ENCODE assay signal across 8 mouse cellular contexts in genomic region chr5:143525454-143526225, GRCm38 (mm10). TPM values are rescaled to one million over a fixed set of nuclear protein-coding genes. Genes with fewer than 3 reads are reported as not detected.
DNase-seq lines count a peak whose midpoint lies in the region; ATAC-seq and TF ChIP-seq lines count a peak whose summit lies in the region.
"Had no signal": no experiment of that assay in that cellular context is flagged by ENCODE, and none has a peak within 500 bp of the region (broad histone marks: within the 10 kb centered on the region; RNA-seq: fewer than 3 reads in every experiment).

No protein-coding gene starts in this region.

- WGBS in lung, embryonic 16.5 days, result 29% methylated on average over 7 of the region's 7 CpGs
- WGBS in forebrain, embryonic 15.5 days, result 70% methylated on average over 7 of the region's 7 CpGs
- WGBS in liver, embryonic 11.5 days, result 62% methylated on average over 7 of the region's 7 CpGs
- 25% methylated on average over 7 of the region's 7 CpGs for WGBS in stomach, postnatal 0 days

- no peak for TF ChIP-seq CTCF in stomach, postnatal 0 days (IDR thresholded peaks at IDR 0.05; ENCODE audit: low read depth)

- no peak overlapping the region for H3K27ac ChIP-seq in lung, embryonic 16.5 days (ENCODE audit: low read length)
- H3K27ac ChIP-seq in forebrain, embryonic 15.5 days (replicated peaks), result no peak overlapping the region
- H3K27ac ChIP-seq in liver, embryonic 11.5 days (ENCODE audit: low read depth, low read length), result no peak overlapping the region; the same call in 1 of the 2 replicates
- peak overlapping the region; percentile 100 for H3K27ac ChIP-seq in stomach, postnatal 0 days (replicated peaks)

- no peak for DNase-seq in lung, postnatal 25 days (ENCODE audit: low spot score)
- no peak for DNase-seq in liver, embryonic 11.5 days (ENCODE audit: low spot score)
- no peak for DNase-seq in stomach, postnatal 0 days (ENCODE audit: low spot score)
- no peak for DNase-seq in layer of hippocampus, adult 18-20 months (ENCODE audit: low spot score in 2 of 2)
- DNase-seq in layer of hippocampus, postnatal 14 days (ENCODE audit: low spot score in 2 of 2), result no peak
- DNase-seq: gastrocnemius, postnatal 14 days had no signal

- H3K4me2 ChIP-seq in lung, embryonic 16.5 days (ENCODE audit: low read depth, low read length), result peak overlapping the region; percentile 82
- peak overlapping the region; percentile 68 for H3K4me2 ChIP-seq in forebrain, embryonic 15.5 days (replicated peaks)
- H3K4me2 ChIP-seq in liver, embryonic 11.5 days, result peak overlapping the region; percentile 95
- H3K4me2 ChIP-seq in stomach, postnatal 0 days (replicated peaks; ENCODE audit: low read depth), result peak overlapping the region; percentile 70

- H3K36me3 ChIP-seq in lung, embryonic 16.5 days (ENCODE audit: control insufficient read depth, insufficient read depth, low read length), result no peaks in the 10 kb centered on the region
- no peaks in the 10 kb centered on the region for H3K36me3 ChIP-seq in forebrain, embryonic 15.5 days
- no peaks in the 10 kb centered on the region; the same call in 1 of the 2 replicates for H3K36me3 ChIP-seq in liver, embryonic 11.5 days (ENCODE audit: control insufficient read depth, insufficient read depth, low read length)
- no peaks in the 10 kb centered on the region for H3K36me3 ChIP-seq in stomach, postnatal 0 days (ENCODE audit: control insufficient read depth, insufficient read depth, low read length)

- peaks cover 39% of the 10 kb centered on the region for H3K4me1 ChIP-seq in lung, embryonic 16.5 days (replicated peaks; ENCODE audit: control insufficient read depth, insufficient read depth, low read length)
- peaks cover 29% of the 10 kb centered on the region for H3K4me1 ChIP-seq in forebrain, embryonic 15.5 days
- H3K4me1 ChIP-seq in liver, embryonic 11.5 days (replicated peaks; ENCODE audit: control insufficient read depth, insufficient read depth, low read length), result peaks cover 48% of the 10 kb centered on the region
- peaks cover 6% of the 10 kb centered on the region; the same call in 1 of the 2 replicates for H3K4me1 ChIP-seq in stomach, postnatal 0 days (replicated peaks; ENCODE audit: control insufficient read depth, insufficient read depth)

- no peaks in the 10 kb centered on the region for H3K27me3 ChIP-seq in lung, embryonic 16.5 days (ENCODE audit: control insufficient read depth, insufficient read depth, low read depth, low read length)
- H3K27me3 ChIP-seq in forebrain, embryonic 15.5 days, result no peaks in the 10 kb centered on the region
- no peaks in the 10 kb centered on the region for H3K27me3 ChIP-seq in liver, embryonic 11.5 days (replicated peaks; ENCODE audit: control insufficient read depth, insufficient read depth, low read length)
- H3K27me3 ChIP-seq in stomach, postnatal 0 days (ENCODE audit: control insufficient read depth, insufficient read depth, low read length), result no peaks in the 10 kb centered on the region

- peak overlapping the region; percentile 98 for H3K4me3 ChIP-seq in lung, embryonic 16.5 days (ENCODE audit: low read length)
- peak overlapping the region; percentile 72; the same call in 1 of the 2 replicates for H3K4me3 ChIP-seq in forebrain, embryonic 15.5 days
- H3K4me3 ChIP-seq in liver, embryonic 11.5 days (ENCODE audit: low read depth, low read length), result peak overlapping the region; percentile 99
- H3K4me3 ChIP-seq in stomach, postnatal 0 days (ENCODE audit: low read depth, low read length), result peak overlapping the region; percentile 100

- ATAC-seq in lung, embryonic 16.5 days (ENCODE audit: low read depth), result no peak
- ATAC-seq in forebrain, embryonic 15.5 days (replicated peaks), result no peak
- no peak for ATAC-seq in liver, embryonic 11.5 days (replicated peaks; ENCODE audit: low FRiP score)
- no peak for ATAC-seq in stomach, postnatal 0 days (ENCODE audit: low FRiP score, low TSS enrichment)

- TF ChIP-seq EP300 in stomach, postnatal 0 days (optimal IDR thresholded peaks at IDR 0.05), result no peak

- no peaks in the 10 kb centered on the region for H3K9me3 ChIP-seq in lung, embryonic 16.5 days (ENCODE audit: control insufficient read depth, low read length)
- no peaks in the 10 kb centered on the region for H3K9me3 ChIP-seq in forebrain, embryonic 15.5 days
- no peaks in the 10 kb centered on the region for H3K9me3 ChIP-seq in liver, embryonic 11.5 days (ENCODE audit: control insufficient read depth, low read length)
- no peaks in the 10 kb centered on the region for H3K9me3 ChIP-seq in stomach, postnatal 0 days (ENCODE audit: control insufficient read depth, low read length)

- H3K9ac ChIP-seq in lung, embryonic 16.5 days (ENCODE audit: low read length), result peak overlapping the region; percentile 100
- no peak overlapping the region for H3K9ac ChIP-seq in forebrain, embryonic 15.5 days (replicated peaks)
- peak overlapping the region; percentile 100 for H3K9ac ChIP-seq in liver, embryonic 11.5 days (ENCODE audit: low read depth, low read length)
- H3K9ac ChIP-seq in stomach, postnatal 0 days (ENCODE audit: low read length), result peak overlapping the region; percentile 100

RNA-seq across cellular contexts. Expression of gene Rac1, which starts 2.2 kb away (rescaled TPM):
- polyA plus RNA-seq in lung, embryonic 16.5 days (2015; fragmentation: Nextera tagmentation; extraction: Ambion mirVana), result 329 and 475 TPM in 2 replicates
- polyA plus RNA-seq in forebrain, embryonic 15.5 days (2015; fragmentation: Nextera tagmentation; extraction: Ambion mirVana), result 396 and 402 TPM in 2 replicates
- 352 and 370 TPM in 2 replicates for polyA plus RNA-seq in liver, embryonic 11.5 days (2014; fragmentation: Nextera tagmentation; extraction: Ambion mirVana)
- polyA plus RNA-seq in stomach, postnatal 0 days (2015; fragmentation: Nextera tagmentation; extraction: Ambion mirVana), result 345 and 377 TPM in 2 replicates
- total RNA-seq in layer of hippocampus, adult 18-20 months (2021), result 100 to 1,000 TPM; 405 to 421 TPM
- total RNA-seq in layer of hippocampus, postnatal 14 days (2021), result 100 to 1,000 TPM; 430 to 453 TPM
